Mouse (Mus musculus): ENCODE data around the gene Cdk6. TPM values are rescaled to one million over a fixed set of nuclear protein-coding genes. Genes with fewer than 3 reads are reported as not detected.
"Not testable (repeated sequence)": the region's sequence is repeated elsewhere in the genome, so short reads cannot be mapped to it uniquely, and the experiment has no call there.

The Cdk6 gene
- total and polyA plus RNA-seq, 3 experiments, result 79.0 to 318 (median 197) TPM

- H3K36me3 ChIP-seq (ENCODE audit: control insufficient read depth in 1 of 2, insufficient read depth in 2 of 2, low read length in 2 of 2), result peaks cover 0 to 18% of the 10 kb centered on the region in 2 experiments; a peak in 2 of 4 replicates
- TF ChIP-seq E2F4 (IDR thresholded peaks at IDR 0.05; ENCODE audit: borderline replicate concordance, low read depth, low read length) (no peak), MAZ (IDR thresholded peaks at IDR 0.05; ENCODE audit: low read depth, low read length) (no peak), MAFK (IDR thresholded peaks at IDR 0.05; ENCODE audit: borderline replicate concordance, low read depth, low read length) (no peak), CHD2 (IDR thresholded peaks at IDR 0.05; ENCODE audit: low read length) (no peak), POLR2A (IDR thresholded peaks at IDR 0.05; ENCODE audit: control insufficient read depth in 1 of 2, insufficient read depth in 1 of 2, low read depth in 1 of 2, low read length in 2 of 2, poor library complexity in 1 of 2) (no peak), MYB (IDR thresholded peaks at IDR 0.05; ENCODE audit: low read depth, low read length) (no peak), SIN3A (IDR thresholded peaks at IDR 0.05; ENCODE audit: low read length) (no peak), ELF1 (IDR thresholded peaks at IDR 0.05; ENCODE audit: low read depth, low read length) (no peak), POLR2AphosphoS5 (IDR thresholded peaks at IDR 0.05; ENCODE audit: borderline replicate concordance, low read depth, low read length) (no peak), ZKSCAN1 (IDR thresholded peaks at IDR 0.05; ENCODE audit: low read depth, low read length) (no peak), MXI1 (IDR thresholded peaks at IDR 0.05; ENCODE audit: low read depth, low read length) (no peak)
- H3K4me3 ChIP-seq (ENCODE audit: control insufficient read depth in 1 of 2, insufficient read depth in 1 of 2, low read depth in 2 of 2, low read length in 2 of 2), result no peak overlapping the region
- no peaks in the 10 kb centered on the region for H3K27me3 ChIP-seq (ENCODE audit: control insufficient read depth in 1 of 2, insufficient read depth in 2 of 2, low read length in 2 of 2)
- H3K9me3 ChIP-seq (replicated peaks; ENCODE audit: insufficient read depth, low read length), result no peaks in the 10 kb centered on the region
- peaks cover 11% of the 10 kb centered on the region for H3K79me2 ChIP-seq (ENCODE audit: control insufficient read depth, insufficient read depth, low read length, poor library complexity)
- no peaks in the 10 kb centered on the region; a peak in 1 of 4 replicates for H3K4me1 ChIP-seq (ENCODE audit: control insufficient read depth in 1 of 2, insufficient read depth in 2 of 2, low read length in 2 of 2)
- no peak overlapping the region for H3K9ac ChIP-seq (ENCODE audit: control insufficient read depth, low read depth, low read length, poor library complexity, severe bottlenecking)
- no peak for DNase-seq (ENCODE audit: low read depth, low spot score)
- no peak overlapping the region for H3K27ac ChIP-seq (ENCODE audit: control insufficient read depth, low read depth, low read length)
Measured at GRCm38 (mm10) chr5:3420094-3420831, 79.0 kb downstream of the Cdk6 start.

- Histone ChIP-seq H3K9me3 (replicated peaks; ENCODE audit: insufficient read depth, low read length) (no peaks in the 10 kb centered on the region), H3K4me1 (ENCODE audit: control insufficient read depth in 1 of 2, insufficient read depth in 2 of 2, low read length in 2 of 2) (no peaks in the 10 kb centered on the region; a peak in 1 of 4 replicates), H3K9ac (ENCODE audit: control insufficient read depth, low read depth, low read length, poor library complexity, severe bottlenecking) (no peak overlapping the region), H3K27me3 (ENCODE audit: control insufficient read depth in 1 of 2, insufficient read depth in 2 of 2, low read length in 2 of 2) (no peaks in the 10 kb centered on the region), H3K79me2 (ENCODE audit: control insufficient read depth, insufficient read depth, low read length, poor library complexity) (peaks cover 11% of the 10 kb centered on the region), H3K4me3 (ENCODE audit: control insufficient read depth in 1 of 2, insufficient read depth in 1 of 2, low read depth in 2 of 2, low read length in 2 of 2) (no peak overlapping the region), H3K36me3 (ENCODE audit: control insufficient read depth in 1 of 2, insufficient read depth in 2 of 2, low read length in 2 of 2) (peaks cover 0 to 18% of the 10 kb centered on the region in 2 experiments; a peak in 2 of 4 replicates), H3K27ac (ENCODE audit: control insufficient read depth, low read depth, low read length) (no peak overlapping the region)
- DNase-seq (ENCODE audit: low read depth, low spot score), result no peak
- TF ChIP-seq CTCF (IDR thresholded peaks at IDR 0.05 in 2 of 3, conservative IDR thresholded peaks at IDR 0.05 in 1 of 3; ENCODE audit: control insufficient read depth in 1 of 3, insufficient read depth in 1 of 3, low read depth in 2 of 3, low read length in 3 of 3, poor library complexity in 1 of 3, severe bottlenecking in 1 of 3) (no peak), TAL1 (IDR thresholded peaks at IDR 0.05; ENCODE audit: low read length) (no peak), ZC3H11A (IDR thresholded peaks at IDR 0.05; ENCODE audit: low read depth, low read length) (no peak), POLR2AphosphoS5 (IDR thresholded peaks at IDR 0.05; ENCODE audit: borderline replicate concordance, low read depth, low read length) (no peak), TCF12 (IDR thresholded peaks at IDR 0.05; ENCODE audit: low read depth, low read length) (no peak), GATA1 (IDR thresholded peaks at IDR 0.05; ENCODE audit: low read depth, low read length) (no peak), GABPA (IDR thresholded peaks at IDR 0.05; ENCODE audit: low read depth, low read length) (no peak), MYC (IDR thresholded peaks at IDR 0.05; ENCODE audit: low read depth, low read length) (no peak), USF2 (IDR thresholded peaks at IDR 0.05; ENCODE audit: borderline replicate concordance in 1 of 2, insufficient read depth in 1 of 2, low read depth in 1 of 2, low read length in 2 of 2) (no peak), E2F4 (IDR thresholded peaks at IDR 0.05; ENCODE audit: borderline replicate concordance, low read depth, low read length) (no peak), SIN3A (IDR thresholded peaks at IDR 0.05; ENCODE audit: low read length) (no peak), HCFC1 (IDR thresholded peaks at IDR 0.05; ENCODE audit: low read depth, low read length) (no peak), MAZ (IDR thresholded peaks at IDR 0.05; ENCODE audit: low read depth, low read length) (no peak), TBP (IDR thresholded peaks at IDR 0.05; ENCODE audit: low read depth, low read length) (no peak), NELFE (IDR thresholded peaks at IDR 0.05; ENCODE audit: low read depth, low read length) (no peak), UBTF (IDR thresholded peaks at IDR 0.05; ENCODE audit: borderline replicate concordance, insufficient read depth, low read depth, low read length) (no peak), POLR2A (IDR thresholded peaks at IDR 0.05; ENCODE audit: control insufficient read depth in 1 of 2, insufficient read depth in 1 of 2, low read depth in 1 of 2, low read length in 2 of 2, poor library complexity in 1 of 2) (no peak)
Measured at GRCm38 (mm10) chr5:3420832-3421228, 79.5 kb downstream of the Cdk6 start.

GRCm38 (mm10) chr5:3433131-3433700 is 91.9 kb downstream of the Cdk6 start:
- not testable (repeated sequence) for H3K4me1 ChIP-seq (ENCODE audit: control insufficient read depth in 1 of 2, insufficient read depth in 2 of 2, low read length in 2 of 2); H3K27ac ChIP-seq (ENCODE audit: control insufficient read depth, low read depth, low read length); H3K36me3 ChIP-seq (ENCODE audit: control insufficient read depth in 1 of 2, insufficient read depth in 2 of 2, low read length in 2 of 2); DNase-seq (ENCODE audit: low read depth, low spot score); H3K27me3 ChIP-seq (ENCODE audit: control insufficient read depth in 1 of 2, insufficient read depth in 2 of 2, low read length in 2 of 2); H3K4me3 ChIP-seq (ENCODE audit: control insufficient read depth in 1 of 2, insufficient read depth in 1 of 2, low read depth in 2 of 2, low read length in 2 of 2); H3K9ac ChIP-seq (ENCODE audit: control insufficient read depth, low read depth, low read length, poor library complexity, severe bottlenecking); H3K79me2 ChIP-seq (ENCODE audit: control insufficient read depth, insufficient read depth, low read length, poor library complexity); H3K9me3 ChIP-seq (replicated peaks; ENCODE audit: insufficient read depth, low read length)
